Mouse (Mus musculus) layer of hippocampus, adult 9-10 months (tissue): ENCODE results near the gene Tac2.
"Not testable (repeated sequence)": the region's sequence is repeated elsewhere in the genome, so short reads cannot be mapped to it uniquely, and the experiment has no call there.

Source experiments
- DNase-seq: peaks from one replicate; pipeline ENCODE4 v3.0.0; 2022; ENCODE audit warnings: low spot score

The Tac2 gene

GRCm38 (mm10) chr10:127759181-127760110, 35.2 kb downstream of the Tac2 start, which contains the start of the genes Rdh1 and Rdh16f1:
TSS of gene Rdh1 (plus strand) at chr10:127759721.
TSS of gene Rdh16f1 (plus strand) at chr10:127759787.
- no peak for DNase-seq

GRCm38 (mm10) chr10:127762926-127763325, 38.6 kb downstream of the Tac2 start:
- DNase-seq: not testable (repeated sequence)

DNA sequence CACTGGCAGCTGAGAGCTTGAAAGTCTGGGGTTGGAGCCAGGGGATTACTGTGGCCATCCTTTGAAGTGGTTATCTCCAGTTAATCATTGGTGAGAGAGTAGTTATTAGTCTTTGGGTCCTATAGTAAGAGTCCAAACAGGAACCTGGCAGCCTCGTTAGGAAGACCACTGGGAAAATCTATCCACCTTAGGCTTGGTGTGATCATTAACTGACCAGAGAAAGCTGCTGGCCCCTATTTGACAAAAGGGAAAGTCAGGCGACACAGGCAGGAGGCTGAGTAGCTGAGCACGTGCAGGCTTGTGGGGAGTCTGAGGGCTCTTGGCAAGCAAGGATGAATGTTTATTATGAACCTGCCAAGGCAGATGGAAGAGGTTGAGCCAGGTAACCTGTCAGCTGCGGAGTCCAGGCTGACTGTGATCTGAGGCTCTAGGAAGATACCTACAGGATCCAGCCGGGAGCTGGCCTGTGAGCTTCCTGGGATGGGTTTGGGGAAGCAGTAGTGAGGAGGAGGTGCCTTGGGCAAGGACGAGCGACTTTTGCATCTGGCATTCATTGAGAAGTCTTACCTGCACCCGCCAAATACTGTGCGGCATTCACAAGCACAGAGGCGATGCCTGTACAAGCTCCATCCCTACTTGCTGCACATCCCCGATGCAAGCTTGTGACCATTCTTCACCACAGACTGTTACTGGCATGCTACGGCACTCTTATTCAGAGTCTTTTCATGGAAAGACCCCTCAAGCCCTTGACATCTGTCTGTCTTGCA, 39.8 kb downstream of the Tac2 start:
- DNase-seq: no peak

DNA sequence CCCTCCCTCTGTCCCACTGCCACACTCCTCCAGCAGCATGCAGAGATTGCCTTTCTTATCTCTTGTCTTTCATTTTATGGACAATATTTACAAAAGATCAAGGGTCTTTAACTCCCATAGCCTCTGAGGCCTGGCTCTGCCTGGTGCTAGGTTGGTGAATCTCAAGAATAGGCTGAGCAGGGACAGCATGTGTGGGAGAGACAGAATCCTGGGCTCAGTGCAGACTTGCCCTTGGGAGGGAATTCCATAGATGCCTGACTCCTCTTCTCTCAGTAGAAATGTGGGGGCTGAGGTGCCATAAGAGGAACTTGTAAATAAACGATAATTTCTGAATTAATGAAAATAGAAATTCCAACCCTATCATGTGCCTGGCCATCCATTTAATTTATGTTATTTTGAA, 42.3 kb downstream of the Tac2 start:
- DNase-seq: no peak

- no peak for DNase-seq
Measured at GRCm38 (mm10) chr10:127776011-127776410, 51.7 kb downstream of the Tac2 start, which contains the start of gene Rdh9. TSS of gene Rdh9 (plus strand) at chr10:127776386.
